Mouse (Mus musculus): ENCODE measurements around the gene Rnf39.
"Not testable (repeated sequence)": the region's sequence is repeated elsewhere in the genome, so short reads cannot be mapped to it uniquely, and the experiment has no call there.

Rnf39 gene

DNA sequence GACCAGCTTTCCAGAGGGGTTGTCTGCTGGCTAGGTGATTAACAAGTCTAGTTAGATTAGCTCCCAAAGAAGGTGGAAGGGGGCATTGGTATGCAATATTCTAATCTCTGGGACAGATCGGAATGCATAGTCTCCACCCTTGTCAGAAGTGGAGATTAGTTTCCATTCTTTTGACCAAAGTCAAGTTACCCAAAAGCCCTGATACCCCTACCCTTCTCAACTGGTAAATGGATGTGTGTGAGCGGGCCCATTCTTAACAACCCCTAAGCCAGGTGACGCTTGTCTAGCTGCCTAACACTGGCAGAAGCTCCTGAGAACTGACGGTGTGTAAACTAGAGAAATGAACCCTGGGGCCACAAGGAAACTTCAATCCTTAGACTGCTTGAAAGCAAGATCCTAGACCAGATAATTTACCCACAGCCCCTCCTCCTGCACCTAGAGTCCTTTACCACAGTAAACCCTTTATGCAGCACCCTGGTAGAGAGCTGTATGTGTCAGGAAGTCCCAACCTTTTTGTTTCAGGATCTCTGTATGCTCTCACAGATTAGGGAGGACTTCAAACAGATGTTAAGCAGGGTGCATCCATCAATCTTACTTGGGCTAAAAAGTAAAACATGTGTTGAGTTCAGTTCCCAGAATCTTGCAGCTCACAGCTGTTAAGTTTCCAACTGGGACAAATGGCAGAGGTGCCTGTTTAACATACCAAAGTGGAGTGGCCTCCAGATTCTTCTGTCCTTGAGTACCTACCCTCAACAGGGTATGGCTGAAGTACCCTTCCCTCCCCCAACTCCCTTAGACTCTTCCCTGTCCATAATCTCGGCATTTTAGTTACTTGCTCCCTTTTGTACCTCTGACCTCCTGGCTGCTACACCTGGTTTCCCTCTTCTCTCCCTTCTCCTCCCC, 39.8 kb downstream of the Rnf39 start:
- no peak for ATAC-seq (ENCODE audit: low TSS enrichment)

DNA sequence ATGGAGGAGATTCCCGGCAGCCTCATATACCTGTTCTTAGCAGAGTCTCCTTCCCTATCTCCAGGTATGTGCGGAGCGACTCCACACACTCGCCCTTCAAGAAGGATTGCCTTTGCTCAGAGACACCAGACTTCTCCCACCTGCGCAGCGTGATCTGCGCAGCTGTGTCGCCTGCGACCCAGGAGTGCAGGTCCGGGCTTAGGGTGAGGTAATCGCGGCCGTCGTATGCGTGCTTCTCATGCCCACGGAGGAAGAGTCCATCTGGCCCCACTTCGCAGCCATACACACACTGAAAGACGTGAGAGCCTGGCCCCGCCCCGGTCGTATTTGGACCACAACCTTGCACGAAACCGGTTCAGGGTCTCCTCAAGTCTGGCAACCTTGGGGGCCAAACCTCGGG, 45.8 kb downstream of the Rnf39 start:
- ATAC-seq (ENCODE audit: low TSS enrichment), result peak; percentile 30; the same call in 1 of the 2 replicates

DNA sequence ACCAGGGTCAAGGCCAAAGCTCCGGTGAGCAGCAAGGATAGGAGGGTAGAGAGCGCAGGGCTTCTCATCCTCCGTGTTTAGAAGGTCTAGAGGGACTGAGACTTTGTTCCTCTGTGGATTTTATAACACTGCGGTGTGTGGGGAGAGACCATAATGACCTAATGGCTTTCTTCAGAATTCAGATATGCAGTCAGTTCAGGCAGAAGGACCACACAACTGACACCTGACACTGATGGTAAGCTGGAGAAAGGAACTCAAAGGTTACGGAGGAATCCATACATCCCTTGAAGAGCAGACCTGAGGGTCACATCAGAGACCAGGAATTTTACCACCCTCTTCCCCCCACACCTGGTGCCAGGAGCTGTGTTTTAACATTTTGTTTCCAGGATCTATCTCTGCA, 46.7 kb downstream of the Rnf39 start, which contains the start of gene H2-M5:
TSS of gene H2-M5 (minus strand) at position 101 of the 400 bp plus-strand sequence.
- no peak for ATAC-seq (ENCODE audit: low TSS enrichment)

DNA sequence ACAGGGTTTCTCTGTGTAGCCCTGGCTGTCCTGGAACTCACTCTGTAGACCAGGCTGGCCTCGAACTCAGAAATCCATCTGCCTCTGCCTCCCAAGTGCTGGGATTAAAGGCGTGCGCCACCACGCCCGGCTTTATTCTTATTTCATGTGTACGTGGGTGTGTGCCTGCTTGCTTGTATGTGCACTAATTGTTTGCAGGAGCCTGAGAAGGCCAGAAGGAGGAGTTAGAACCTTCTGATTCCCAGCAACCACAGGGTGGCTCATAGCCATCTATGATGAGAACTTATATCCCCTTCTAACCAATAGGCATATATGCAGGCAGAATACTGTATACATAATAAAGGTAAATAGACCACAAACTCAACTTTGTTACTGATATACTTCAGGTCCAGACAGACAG, 47.9 kb downstream of the Rnf39 start:
- ATAC-seq (ENCODE audit: low TSS enrichment), result not testable (repeated sequence)

DNA sequence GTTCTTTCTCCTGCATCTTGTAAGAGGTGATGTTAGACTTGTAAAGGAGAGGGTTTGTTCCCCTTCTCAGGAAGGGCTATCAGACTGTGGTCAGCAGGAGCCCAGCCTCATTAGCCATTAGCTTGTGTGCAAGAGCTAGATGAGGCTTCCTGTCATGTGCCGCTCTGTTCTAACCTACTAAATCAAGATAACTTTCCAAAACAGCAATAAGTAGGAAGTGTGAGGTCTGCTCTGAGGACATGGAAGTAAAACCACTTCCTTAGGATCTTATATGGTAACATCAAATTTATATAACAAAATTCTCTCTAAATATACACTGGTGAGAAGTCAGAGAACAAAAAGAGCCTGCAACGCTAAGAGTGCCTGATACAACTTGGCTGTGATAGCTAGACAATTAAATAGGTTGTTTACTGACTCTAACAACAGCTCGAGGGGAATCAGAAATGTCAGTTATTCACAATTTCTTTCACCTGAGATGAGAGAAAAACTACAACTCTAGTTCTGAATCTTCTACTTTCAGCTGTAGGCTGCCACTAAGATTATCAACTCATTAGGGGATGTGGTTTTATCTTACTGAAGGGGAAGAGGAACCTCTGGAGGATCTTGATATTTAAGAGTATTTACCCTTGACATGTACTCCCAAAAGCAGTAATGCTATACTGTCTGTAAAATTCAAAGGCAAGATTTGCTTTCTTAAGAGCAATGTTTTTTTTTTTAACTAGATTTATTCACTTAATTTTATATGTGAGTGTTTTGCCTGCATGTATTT, 49.8 kb downstream of the Rnf39 start:
- peak; percentile 74 for ATAC-seq (ENCODE audit: low TSS enrichment)

DNA sequence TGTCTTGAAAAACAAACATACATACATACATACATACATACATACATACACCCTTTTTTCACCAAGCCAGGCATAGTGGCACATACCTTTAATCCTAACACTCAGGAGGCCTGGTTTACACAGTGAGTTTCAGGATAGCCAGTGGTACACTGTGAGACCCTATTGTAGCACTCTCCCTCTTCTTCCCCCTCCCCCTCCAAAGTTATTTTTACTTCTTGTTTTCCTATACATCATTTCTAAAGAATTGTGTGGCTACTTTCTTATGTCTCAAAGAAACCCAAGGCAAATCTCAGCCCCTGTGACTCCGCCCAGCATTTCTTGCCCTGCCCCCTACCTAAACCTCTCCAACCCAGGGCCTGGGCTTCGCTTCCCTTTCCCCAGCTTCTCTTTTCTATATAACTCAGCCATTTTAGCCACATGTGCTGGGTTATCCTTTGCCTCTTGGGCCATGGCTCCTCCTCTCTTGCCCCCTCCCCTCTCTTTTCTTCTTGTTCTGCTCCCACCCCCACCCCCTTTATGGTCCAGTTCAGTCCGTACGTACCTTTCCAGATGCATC, 51.1 kb downstream of the Rnf39 start:
- ATAC-seq (ENCODE audit: low TSS enrichment), result no peak

DNA sequence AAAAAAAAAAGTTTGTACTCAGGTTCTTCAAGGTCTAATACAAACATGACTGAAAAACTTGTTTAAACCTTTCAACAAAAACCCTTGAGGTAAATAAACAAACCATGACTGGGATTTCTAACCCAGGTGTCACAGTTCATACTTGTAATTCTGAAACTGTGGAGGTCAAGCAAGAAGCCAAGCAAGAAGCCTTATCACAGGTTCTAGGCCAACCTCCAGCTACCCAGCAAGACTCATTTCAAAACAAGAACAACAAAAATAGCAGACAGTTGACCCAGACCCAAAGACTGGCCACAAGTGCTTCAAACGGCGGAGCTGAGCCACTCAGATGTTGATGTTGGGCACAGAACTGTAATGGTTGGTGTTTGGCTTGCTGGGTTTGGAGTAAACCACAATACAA, 51.8 kb downstream of the Rnf39 start:
- ATAC-seq (ENCODE audit: low TSS enrichment), result no peak

DNA sequence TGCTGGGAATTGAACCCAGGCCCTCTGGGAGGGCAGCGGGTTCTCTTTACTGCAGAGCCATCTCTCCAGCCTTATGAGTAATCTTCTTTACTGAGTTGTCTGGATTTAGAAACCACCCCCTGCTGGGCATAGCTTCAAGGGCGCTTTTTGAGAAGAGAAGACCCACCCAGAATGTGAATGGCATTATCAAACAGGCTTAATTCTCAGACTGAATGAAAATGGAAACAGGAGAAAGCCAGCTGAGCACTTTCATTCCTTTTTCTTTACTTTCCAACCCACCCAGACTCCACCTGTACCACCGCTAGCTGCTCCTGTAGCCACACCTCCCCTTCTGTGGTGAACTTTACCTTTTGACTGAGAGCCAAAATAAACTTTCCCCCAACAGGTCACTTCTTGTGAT, 52.7 kb downstream of the Rnf39 start:
- no peak for ATAC-seq (ENCODE audit: low TSS enrichment)

DNA sequence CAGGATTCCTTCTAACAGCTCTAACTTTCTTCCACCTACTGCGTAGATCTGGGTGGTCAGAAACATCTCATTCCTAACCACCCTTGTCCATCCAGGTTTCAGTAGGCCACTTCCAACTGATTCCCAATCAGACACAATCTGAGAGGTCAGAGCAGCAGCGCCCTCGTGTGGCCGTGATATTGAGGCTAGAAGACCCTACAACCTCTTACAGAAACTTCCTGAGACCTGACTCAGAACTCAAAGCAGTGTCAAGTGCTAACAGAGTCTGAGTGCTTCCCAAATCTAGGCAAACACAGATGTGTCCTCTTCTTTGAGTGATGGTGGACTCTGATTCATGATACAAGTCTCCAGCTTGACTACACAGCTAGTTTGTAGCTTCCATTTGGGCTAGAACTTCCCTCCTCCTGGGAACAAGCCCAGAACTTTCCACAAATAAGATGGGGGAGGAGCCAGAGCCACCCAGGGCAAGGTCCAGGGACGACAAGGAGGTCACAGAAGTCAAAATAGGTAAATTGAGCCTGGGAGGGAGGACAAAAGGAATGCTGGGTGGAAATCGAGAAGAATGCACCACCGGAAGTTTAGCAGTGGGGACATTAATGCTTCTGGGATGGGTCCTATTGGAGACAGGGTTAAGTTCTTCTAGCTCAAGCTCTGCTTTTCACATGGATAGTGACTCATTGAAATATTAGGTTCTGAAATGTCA, 54.5 kb downstream of the Rnf39 start:
- ATAC-seq (ENCODE audit: low TSS enrichment), result peak; percentile 66
